Mouse (Mus musculus): ENCODE data around the gene Kdm2a.

Kdm2a gene

DNA sequence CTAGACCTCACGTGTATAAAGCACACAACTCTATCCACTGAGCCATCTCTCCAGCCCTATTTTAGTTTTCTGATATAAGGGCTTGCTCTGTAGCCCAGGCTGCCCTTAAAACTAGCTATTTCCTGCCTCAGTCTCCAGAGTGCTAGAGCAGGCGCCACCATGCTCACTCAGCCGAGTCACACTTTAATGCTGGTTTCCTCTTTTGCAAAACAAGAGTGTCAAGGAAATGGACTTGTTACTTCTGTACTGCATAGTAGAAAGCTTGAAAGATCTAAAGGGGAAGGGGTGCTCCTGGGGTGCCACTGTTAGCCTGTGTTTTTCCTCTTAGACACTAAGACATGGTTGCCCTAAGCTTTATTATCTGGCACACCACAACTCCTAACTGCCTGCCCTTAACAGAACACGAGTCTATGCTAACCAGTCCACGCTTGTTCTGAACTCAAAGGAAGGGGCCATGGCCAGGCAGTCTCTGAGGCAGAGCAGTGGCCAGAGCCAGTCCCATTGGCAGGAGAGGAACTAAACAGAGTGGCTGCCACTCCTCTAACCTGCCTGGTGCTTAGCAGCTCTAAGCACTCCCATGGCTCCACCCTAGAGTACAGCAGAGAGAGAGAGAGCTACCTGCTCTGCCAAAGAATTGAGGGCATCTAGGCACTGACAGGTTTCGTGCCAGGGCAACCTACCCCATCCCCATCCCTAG is 98.4 kb downstream of the Kdm2a start:
- no peak for DNase-seq (ENCODE audit: low read depth)

DNA sequence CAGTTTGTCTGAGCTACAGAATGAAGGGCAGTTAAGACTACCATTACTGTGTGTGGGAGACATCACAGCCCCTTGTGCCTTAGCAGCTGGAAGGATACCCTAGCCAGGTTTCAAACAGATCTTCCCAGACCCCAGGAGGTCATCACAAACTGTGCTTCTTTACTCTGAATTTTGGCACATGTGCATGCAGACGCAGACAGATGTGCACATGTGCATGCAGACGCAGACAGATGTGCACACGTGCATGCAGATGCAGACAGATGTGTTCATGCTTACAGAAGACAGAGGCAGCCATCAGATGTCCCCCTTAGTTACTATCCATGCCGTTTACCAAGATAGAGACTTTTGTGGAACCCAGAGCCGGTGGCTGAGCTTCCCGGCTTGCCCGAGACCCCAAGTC is 99.0 kb downstream of the Kdm2a start:
- no peak for DNase-seq (ENCODE audit: low read depth)

DNA sequence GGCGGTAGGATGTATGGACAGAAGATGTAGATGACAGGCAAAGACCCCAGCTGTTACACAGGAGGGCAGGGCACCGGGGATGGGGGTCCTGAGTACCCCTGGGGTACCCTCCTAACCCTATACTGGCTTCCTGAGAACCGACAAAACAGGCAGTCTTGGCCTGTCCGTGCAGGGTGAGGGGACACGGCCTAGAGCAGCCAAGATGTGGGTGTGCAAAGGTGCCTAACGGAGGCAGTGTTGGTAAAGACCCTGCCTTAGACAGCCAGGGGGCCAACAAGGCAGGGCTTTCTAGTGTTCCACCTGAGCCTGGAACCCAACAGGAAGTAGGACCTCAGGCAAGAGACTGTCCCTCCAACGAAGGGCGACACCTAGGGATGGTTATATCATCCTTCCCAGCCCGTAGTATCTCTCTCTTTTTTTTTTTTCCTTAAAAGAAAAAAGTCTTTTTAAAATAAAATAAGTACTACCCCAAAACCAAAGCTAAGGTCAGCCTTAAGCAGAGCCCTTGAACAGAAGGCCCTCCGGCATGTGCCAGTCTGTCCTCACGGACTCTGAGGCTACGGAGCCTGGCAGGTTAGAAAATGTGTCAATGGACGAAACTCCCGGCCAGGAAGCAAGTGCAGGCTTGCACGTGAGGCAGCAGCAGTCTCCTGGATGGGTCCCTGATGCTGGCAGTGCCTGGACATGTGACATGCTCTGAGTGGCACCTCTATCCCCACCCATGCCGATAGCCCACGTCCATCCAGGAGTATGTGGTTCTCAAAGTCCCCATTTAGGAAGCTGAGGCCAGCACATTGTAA is 99.6 kb downstream of the Kdm2a start:
- no peak for DNase-seq (ENCODE audit: low read depth)

DNA sequence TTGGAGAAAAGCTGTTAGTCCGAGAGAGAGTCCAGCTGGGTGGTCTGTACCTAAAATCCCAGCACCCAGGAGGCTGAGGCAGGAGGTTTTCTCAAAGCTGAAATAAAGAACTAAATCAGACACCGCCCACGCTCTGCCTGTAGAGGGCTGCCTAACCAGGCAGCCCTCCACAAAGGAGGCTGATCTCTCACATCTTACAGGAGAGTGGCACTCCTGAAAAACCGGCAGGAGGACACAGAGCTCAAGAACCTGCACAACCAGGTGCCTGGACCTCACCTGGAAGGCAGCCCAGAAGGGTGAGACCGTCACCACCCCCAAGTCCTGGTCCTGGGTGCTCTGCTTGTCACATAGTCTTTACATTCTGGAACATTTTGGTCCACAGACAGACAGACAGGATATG is 100.2 kb downstream of the Kdm2a start:
- no peak for DNase-seq (ENCODE audit: low read depth)

DNA sequence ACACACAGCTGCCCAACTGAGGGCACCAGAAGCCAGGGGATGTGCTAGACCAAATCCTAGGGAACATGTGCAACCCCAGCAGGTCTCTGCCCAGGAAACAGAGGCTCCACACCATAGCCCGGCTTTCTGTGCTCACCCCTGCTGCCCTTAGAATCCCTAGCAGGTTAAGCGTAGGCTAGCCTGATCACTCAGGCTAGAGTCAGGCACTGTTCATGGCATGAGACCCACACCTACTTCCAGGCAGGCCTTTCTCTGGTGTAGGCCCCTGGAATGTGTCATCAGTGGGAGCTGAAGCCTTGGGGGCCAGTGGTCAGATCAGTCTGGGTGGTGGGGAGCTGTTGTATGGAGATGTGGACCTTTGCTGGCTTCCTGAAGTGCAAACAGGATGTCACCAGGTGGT is 101.5 kb downstream of the Kdm2a start:
- DNase-seq (ENCODE audit: low read depth) = no peak

DNA sequence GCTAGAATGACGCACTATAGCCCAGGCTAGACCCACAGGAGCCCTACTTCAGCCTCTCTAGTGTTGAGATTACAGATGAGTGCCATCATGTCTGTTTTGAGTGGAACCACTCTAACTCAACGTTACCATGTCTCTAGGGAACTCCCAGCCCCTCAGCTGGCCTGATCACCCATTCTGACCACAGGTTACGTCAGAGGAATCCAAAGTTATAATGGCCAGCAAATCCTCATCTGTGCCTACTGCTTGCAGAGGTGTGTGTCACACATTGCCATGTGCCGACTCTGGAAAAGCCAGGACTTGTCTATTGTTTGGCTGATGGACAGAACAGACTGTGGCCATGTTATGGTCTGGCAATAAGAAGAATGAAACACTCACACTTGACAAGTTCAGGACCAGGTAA is 102.7 kb downstream of the Kdm2a start:
- DNase-seq (ENCODE audit: low read depth) = no peak

DNA sequence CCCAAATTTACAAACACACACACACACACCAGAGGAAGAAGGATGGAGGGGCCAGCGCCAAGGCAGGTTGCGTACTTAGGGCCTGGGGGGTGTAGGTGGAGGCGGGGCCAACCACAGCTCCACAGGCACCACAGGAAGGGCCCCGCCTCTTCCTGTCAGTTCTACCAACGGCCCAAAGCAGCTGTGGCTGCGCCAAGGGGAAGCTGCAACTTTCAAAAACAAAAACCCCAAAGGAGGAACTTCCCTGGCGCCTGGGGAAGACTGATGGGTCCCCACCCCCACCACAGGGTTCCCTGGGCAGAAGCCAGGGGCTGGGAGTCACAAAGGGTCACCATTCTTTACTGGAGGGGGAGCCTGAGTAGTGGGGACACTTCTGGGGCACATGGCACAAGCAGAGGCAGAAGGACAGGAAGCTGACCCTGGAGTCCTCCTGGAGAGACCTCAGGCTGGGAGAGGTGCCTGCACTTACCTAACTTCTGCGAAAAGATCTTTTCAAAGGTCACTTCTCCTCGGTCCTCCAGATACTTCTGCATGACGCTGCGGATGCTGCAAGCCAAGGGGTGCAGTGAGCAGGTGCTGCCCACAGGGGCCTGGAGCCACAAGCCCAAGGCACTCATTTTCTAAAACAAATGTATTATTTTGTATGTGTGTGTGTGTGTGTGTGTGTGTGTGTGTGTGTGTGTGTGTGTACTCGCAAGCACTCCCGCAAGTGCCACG is 103.5 kb downstream of the Kdm2a start:
- peak; percentile 97 for DNase-seq (ENCODE audit: low read depth)

DNA sequence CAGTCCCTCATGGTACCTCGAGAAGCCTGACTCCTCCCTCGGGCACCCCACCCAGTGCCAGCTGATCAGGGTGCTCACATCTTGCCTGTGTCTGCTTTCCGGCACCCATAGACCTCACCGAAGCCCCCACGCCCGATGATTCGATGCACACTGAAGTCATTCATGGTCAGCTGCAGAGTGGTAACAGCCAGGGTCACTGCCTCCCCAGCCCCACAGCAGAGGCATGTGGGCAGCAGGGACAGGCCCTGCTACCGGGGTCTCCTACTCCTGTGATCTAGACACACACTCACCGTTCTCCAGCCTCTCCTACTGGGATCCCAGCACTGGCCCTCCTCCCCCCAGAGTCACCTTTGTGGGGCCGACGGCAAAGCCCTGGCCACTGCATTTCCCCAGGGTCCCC is 106.9 kb downstream of the Kdm2a start:
- DNase-seq (ENCODE audit: low read depth) = no peak

DNA sequence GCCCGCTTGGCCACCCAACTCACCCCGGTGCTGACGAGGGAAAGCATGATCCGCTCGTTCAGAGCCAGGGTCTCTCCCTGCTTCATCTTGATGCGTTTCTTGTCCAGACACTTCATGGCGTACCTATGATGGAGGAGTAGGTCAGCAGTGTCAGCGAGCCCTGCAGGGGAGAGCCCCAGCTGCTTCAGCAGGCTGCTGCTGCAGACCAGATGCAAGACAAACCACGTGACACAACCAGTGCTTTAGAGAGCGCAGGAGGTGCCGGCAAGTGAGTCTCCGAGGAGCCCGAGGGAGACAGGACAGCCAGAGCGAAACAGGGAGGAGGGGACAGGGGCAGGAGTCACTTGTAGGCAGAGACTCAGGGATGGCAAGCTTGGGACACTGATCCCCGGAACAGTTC is 107.3 kb downstream of the Kdm2a start:
- no peak for DNase-seq (ENCODE audit: low read depth)

DNA sequence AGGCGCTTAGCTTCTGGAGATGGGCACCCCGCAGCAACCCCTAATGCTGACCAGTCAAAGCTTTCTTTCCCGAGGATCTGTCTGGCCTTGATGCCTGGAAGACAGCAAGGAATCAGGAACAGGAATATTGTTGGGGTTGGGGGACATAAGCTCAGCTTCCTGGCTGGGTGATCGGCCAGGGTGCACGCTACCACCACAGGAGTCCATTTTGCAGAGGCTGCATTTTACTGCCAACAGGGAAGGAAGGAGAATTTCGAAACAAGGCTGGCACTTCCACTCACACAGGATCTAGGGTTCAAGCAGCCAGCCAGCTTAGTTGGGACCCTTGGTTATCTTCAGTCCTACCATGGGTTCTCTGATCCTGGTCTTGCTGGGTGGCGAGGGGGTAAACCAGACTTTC is 114.4 kb downstream of the Kdm2a start:
- peak; percentile 53 for DNase-seq (ENCODE audit: low read depth)

DNA sequence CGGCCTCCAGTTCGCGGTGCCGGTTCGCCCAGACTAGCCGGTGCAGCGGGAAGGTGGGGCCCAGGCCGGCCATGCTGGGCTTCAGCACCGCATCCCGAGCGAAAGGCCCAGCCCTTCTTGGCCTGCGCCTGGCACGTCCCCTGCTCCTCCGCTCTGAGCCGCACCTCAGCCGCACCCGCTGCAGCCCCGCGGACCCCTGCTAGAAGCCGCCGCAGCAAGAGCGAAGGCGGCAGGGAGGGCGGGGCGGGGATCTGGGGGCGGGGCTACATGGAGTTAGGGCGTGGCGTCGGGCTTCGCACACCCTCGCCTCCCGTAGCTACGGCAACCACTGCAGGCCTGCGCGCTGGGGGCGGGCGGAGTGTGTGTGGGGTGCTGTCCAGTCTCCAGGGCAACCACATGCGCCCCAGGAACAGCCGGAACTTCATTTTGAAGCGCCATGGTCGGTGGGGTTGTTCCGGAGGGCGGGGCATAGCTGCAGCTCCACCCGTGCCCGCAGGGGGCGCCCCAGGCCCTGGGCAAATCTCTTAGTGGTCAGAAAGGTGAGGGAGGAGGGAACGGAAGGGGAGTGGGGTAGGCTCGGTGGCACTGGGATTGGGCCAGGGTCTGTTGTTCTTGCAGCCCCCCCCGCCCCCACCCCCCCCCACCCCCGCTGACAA is 115.1 kb downstream of the Kdm2a start, which contains the start of gene Ankrd13d:
Gene Ankrd13d, minus strand, starts transcription at position 240 of the 656 bp plus-strand sequence.
- peak; percentile 97 for DNase-seq (ENCODE audit: low read depth)

DNA sequence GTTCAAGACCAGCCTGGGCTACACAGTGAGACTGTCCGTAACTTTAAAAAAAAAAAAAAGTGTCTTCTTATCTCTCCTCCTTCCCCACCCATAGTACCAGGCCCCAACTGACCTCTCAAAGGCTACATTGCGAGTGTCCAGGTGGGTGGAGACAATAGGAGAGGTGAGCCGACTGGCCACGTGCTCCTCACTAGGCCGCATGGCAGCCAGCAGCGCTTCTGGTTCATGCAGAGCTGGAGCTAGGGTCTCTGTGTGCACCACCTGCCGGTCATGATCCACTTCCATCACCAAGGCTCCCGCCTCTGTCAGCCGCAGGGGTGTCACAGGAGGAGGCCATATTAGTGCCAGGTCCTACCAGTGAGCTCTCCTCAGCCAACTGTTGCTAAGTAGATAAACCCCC is 117.7 kb downstream of the Kdm2a start:
- no peak for DNase-seq (ENCODE audit: low read depth)

DNA sequence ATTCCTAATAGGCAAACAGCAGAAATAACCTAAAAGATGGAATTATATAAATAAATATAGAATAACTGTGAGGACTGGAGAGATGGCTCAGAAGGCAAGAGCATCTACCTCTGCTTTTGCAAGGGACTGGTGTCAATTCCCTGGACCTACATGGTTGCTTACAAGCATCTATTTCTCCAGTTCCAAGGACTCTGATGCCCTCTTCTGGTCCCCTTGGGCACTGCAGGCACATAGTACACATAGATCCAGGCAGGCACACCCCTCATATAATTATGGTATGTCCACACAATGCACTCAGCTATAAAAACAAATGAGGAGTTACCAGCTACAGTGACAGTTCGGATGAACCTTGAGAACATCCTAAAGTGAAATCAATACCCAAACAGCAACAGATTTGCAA is 118.6 kb downstream of the Kdm2a start:
- peak; percentile 64 for DNase-seq (ENCODE audit: low read depth)

DNA sequence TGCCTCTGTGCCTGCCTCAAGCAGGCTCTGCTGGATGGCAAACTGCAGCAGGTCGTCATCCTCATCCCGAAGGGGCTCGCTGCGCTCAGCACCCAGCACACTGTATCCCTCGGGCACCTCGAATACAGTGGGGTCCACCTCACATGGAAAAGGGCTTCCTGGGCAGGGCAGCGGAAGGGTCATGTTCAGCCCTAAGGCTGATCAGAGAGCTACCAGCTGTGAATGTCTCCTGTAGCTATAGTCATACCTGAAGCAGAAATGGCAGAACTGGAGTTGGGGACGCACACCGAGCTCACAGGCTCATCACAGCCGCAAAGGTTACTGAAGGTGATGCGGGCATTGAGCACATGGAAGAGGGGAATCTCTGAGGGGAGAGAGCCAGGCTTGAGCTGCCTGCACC is 127.1 kb downstream of the Kdm2a start:
- no peak for DNase-seq (ENCODE audit: low read depth)

DNA sequence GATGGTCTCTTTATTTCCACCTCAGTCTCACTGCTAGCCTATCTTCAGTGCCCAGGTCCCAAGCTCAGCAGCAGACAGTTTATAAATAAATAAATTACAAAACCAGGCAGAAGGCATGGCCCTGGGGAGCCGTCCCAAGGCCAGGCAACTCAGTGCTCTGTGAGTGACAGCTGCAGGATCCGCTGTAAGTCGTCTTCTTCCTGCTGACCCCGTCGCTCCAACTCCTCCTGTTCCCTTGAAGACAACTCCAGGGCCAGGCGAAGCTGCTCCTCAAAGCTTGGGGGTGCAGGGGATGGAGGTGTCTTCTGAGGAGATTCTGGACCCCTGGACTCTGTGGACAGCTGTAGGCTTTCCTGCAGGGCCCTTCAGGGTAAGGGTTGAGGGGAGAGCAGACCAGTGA is 127.9 kb downstream of the Kdm2a start:
- no peak for DNase-seq (ENCODE audit: low read depth)

DNA sequence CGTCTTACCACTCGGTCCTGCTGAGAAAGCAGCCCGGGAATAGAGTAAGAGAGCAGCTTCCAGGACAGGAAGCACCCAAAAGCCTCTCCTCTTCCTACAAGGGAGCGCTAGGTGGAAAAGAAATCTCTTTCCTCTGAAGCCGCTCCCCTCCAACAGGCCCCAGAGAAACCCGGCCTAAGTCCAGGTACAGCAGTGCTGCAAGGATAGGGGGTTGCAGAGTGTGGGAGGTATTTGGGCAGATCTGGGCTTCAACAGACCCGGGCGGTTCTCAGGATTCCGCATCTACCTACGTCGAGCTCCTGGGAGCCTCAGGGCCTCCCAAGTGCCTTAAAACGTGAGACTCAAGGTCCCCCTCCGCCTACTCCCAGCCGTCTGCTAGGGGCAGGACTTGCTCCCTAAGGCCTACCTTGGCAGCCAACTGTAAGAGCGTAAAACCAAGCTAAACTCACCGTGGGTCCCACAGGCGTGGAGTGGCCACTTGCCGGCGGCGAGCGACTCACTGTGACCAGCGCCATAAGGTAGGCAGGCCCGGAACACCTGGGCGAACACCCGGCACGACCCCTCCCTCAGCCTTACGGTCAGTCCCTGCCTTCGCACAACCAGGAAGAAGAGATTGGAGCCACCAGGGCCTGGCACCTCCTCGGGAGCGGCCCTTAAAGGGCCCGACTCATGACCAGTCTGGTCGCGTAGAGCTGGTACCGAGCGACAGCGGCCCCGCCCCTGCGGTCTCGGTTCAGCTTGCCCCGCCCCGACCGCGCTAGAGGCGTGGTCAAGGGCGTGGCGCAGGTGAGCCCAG is 129.3 kb downstream of the Kdm2a start, which contains the start of gene Ssh3:
Gene Ssh3, minus strand, starts transcription at position 615 of the 796 bp plus-strand sequence.
- peak; percentile 84 for DNase-seq (ENCODE audit: low read depth)

DNA sequence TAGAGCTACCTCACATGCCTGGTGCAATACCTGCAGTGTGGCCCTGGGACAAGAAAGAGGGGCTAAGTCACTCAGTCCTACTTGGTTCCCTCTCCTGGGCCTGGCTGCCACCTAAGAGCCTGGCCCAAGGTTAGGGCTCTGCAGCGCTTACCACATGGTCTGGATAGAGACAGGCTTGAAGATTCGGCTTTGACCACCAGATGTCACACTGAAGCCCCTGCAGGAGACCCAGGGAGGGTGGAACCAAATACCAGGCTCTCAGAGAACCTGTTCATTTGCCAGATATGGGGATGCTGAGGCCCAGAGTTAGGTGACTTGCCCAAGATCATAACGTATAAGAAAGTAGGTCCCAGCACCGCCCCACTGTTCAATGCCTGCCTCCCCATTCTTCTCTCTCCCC is 132.1 kb downstream of the Kdm2a start:
- DNase-seq (ENCODE audit: low read depth) = peak; percentile 49
